Mouse (Mus musculus) thymus, adult 2 months (tissue): ENCODE measurements at regions not wholly inside any gene's neighbourhood (a gene's known extent, or its start where the extent isn't known, plus 50 kb on each side); places are given as distances from the start of the nearest gene placed in this dataset.
A peak's percentile ranks its signal among the peaks of the same experiment; 100 is the strongest.
"Not testable (repeated sequence)": the region's sequence is repeated elsewhere in the genome, so short reads cannot be mapped to it uniquely, and the experiment has no call there.

Experiments
- DNase-seq: peaks from one replicate; pipeline ENCODE4 v3.0.0; 2021
- H3K27ac ChIP-seq: fragments of 200-500 bp; 2 replicates; pipeline ENCODE4 v1.5.1; 2012; ENCODE audit warnings: low read length, control low read depth; ENCODE audit not compliant: control insufficient read depth, insufficient read depth
- H3K27me3 ChIP-seq: fragments of 200-500 bp; 2 replicates; pipeline ENCODE4 v1.6.1; 2012; ENCODE audit warnings: mild to moderate bottlenecking, low read length, moderate library complexity, mixed read lengths; ENCODE audit not compliant: control insufficient read depth, insufficient read depth
- H3K36me3 ChIP-seq: fragments of 200-500 bp; 2 replicates; pipeline ENCODE4 v1.6.1; 2012; ENCODE audit warnings: mild to moderate bottlenecking, low read length, moderate library complexity; ENCODE audit not compliant: control insufficient read depth, insufficient read depth
- H3K4me1 ChIP-seq: fragments of 200-500 bp; replicated peaks from 2 replicates; pipeline ENCODE4 v1.6.1; 2012; ENCODE audit warnings: low read length; ENCODE audit not compliant: control insufficient read depth, insufficient read depth
- H3K4me3 ChIP-seq: fragments of 200-500 bp; 2 replicates; pipeline ENCODE4 v1.5.1; 2012; ENCODE audit warnings: mild to moderate bottlenecking, low read length, control low read depth, moderate library complexity; ENCODE audit not compliant: control insufficient read depth, insufficient read depth
- CTCF ChIP-seq: fragments of 200-500 bp; IDR thresholded peaks from 2 replicates; pipeline ENCODE4 v1.5.1; 2012; ENCODE audit warnings: mild to moderate bottlenecking, control low read depth, low read length, moderate library complexity, borderline replicate concordance; ENCODE audit not compliant: control insufficient read depth, poor library complexity, insufficient read depth; ENCODE audit errors: extremely low read depth
- POLR2A ChIP-seq: fragments of 200-500 bp; IDR thresholded peaks from 2 replicates; pipeline ENCODE4 v1.6.1; 2012; ENCODE audit warnings: mild to moderate bottlenecking, low read length, control low read depth, moderate library complexity; ENCODE audit not compliant: control insufficient read depth, poor library complexity, insufficient read depth; ENCODE audit errors: extremely low read depth
- WGBS: fragments of 180-500 bp; shearing (Covaris S2); methylation state at CpG from one replicate; pipeline ENCODE4 v1.1.7; 2018; 5-methylcytosine and 5-hydroxymethylcytosine counted together

GRCm38 (mm10) chr10:99577041-99577681 lies 182.3 kb downstream of the Csl start:
- H3K36me3 ChIP-seq: no peaks in the 10 kb centered on the region
- H3K27me3 ChIP-seq: no peaks in the 10 kb centered on the region
- 28% methylated on average over 12 of the region's 12 CpGs for WGBS
- H3K4me1 ChIP-seq: no peaks in the 10 kb centered on the region
- TF ChIP-seq POLR2A: no peak
- peak; percentile 26; the same call in 1 of the 2 replicates for TF ChIP-seq CTCF
- H3K27ac ChIP-seq: no peak overlapping the region
- no peak overlapping the region for H3K4me3 ChIP-seq
- peak; percentile 59 for DNase-seq

GRCm38 (mm10) chr10:99578366-99578765 lies 181.1 kb downstream of the Csl start:
- no peaks in the 10 kb centered on the region for H3K4me1 ChIP-seq
- H3K27ac ChIP-seq: no peak overlapping the region
- H3K4me3 ChIP-seq: no peak overlapping the region
- TF ChIP-seq CTCF (no peak), POLR2A (no peak)
- DNase-seq: no peak
- H3K27me3 ChIP-seq: no peaks in the 10 kb centered on the region
- 79% methylated on average over 4 of the region's 4 CpGs for WGBS
- H3K36me3 ChIP-seq: no peaks in the 10 kb centered on the region

- WGBS: 93% methylated on average over 8 of the region's 8 CpGs
- H3K36me3 ChIP-seq: no peaks in the 10 kb centered on the region
- TF ChIP-seq CTCF (no peak), POLR2A (no peak)
- no peaks in the 10 kb centered on the region for H3K27me3 ChIP-seq
- H3K4me3 ChIP-seq: no peak overlapping the region
- H3K4me1 ChIP-seq: no peaks in the 10 kb centered on the region
- no peak overlapping the region for H3K27ac ChIP-seq
- DNase-seq: no peak
Observed at GRCm38 (mm10) chr10:99580191-99580590, 179.3 kb downstream of the Csl start.

GRCm38 (mm10) chr10:99581074-99581473 lies 178.4 kb downstream of the Csl start:
- TF ChIP-seq CTCF (no peak), POLR2A (no peak)
- Histone ChIP-seq H3K36me3 (no peaks in the 10 kb centered on the region), H3K27me3 (no peaks in the 10 kb centered on the region), H3K27ac (no peak overlapping the region), H3K4me1 (no peaks in the 10 kb centered on the region), H3K4me3 (no peak overlapping the region)
- 73% methylated on average over 8 of the region's 8 CpGs for WGBS
- DNase-seq: no peak

GRCm38 (mm10) chr10:99584855-99585254 lies 174.6 kb downstream of the Csl start:
- H3K27me3 ChIP-seq: no peaks in the 10 kb centered on the region
- 80% methylated on average over 2 of the region's 2 CpGs for WGBS
- H3K4me3 ChIP-seq: no peak overlapping the region
- no peaks in the 10 kb centered on the region for H3K4me1 ChIP-seq
- H3K27ac ChIP-seq: no peak overlapping the region
- TF ChIP-seq CTCF (no peak), POLR2A (no peak)
- H3K36me3 ChIP-seq: no peaks in the 10 kb centered on the region
- no peak for DNase-seq

GRCm38 (mm10) chr10:99592220-99592619 lies 167.2 kb downstream of the Csl start:
- Histone ChIP-seq H3K27ac (no peak overlapping the region), H3K36me3 (no peaks in the 10 kb centered on the region), H3K27me3 (no peaks in the 10 kb centered on the region), H3K4me1 (peaks cover 6% of the 10 kb centered on the region), H3K4me3 (no peak overlapping the region)
- no peak for TF ChIP-seq CTCF
- no peak for TF ChIP-seq POLR2A
- peak; percentile 70 for DNase-seq
- WGBS: under 1% methylated on average over 9 of the region's 9 CpGs

GRCm38 (mm10) chr10:99595659-99596058 lies 163.8 kb downstream of the Csl start:
- DNase-seq: no peak
- TF ChIP-seq CTCF (no peak), POLR2A (no peak)
- Histone ChIP-seq H3K4me1 (peaks cover 6% of the 10 kb centered on the region), H3K27ac (no peak overlapping the region), H3K27me3 (no peaks in the 10 kb centered on the region), H3K36me3 (no peaks in the 10 kb centered on the region), H3K4me3 (no peak overlapping the region)
- 96% methylated on average over 14 of the region's 14 CpGs for WGBS

GRCm38 (mm10) chr10:99599142-99600120 lies 160.0 kb downstream of the Csl start:
- H3K4me1 ChIP-seq, H3K36me3 ChIP-seq, H3K27me3 ChIP-seq, DNase-seq: not testable (repeated sequence)
- Histone ChIP-seq H3K27ac (peak overlapping the region; percentile 82), H3K4me3 (peak overlapping the region; percentile 62)
- WGBS: 57% methylated on average over 28 of the region's 34 CpGs
